10 mouse cellular contexts compared by ENCODE assay signal in the genomic region with DNA sequence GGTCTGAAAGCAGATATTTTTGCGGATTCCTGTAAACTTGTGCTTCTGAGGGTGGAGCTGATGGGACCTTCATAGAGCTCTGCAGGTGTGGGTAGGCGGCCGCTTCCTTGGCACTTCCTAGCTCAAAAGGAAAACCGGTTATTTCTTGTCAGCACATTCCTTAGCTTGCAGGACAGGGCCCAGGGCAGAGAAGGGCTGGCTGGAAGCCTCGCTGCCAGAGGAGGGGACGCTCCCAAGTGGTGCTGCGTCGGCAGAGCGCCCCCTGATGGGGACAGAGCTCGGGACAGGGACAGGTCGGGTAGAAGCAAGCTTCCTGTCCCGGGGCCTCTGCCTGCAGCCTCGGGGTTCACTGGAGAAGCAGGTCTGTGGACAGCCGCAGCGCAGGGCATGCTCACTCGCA. TPM values are rescaled to one million over a fixed set of nuclear protein-coding genes. Genes with fewer than 3 reads are reported as not detected.
DNase-seq lines count a peak whose midpoint lies in the region; ATAC-seq and TF ChIP-seq lines count a peak whose summit lies in the region.
"Had no signal": no experiment of that assay in that cellular context is flagged by ENCODE, and none has a peak within 500 bp of the region (broad histone marks: within the 10 kb centered on the region; RNA-seq: fewer than 3 reads in every experiment).

No protein-coding gene starts in this region.

- H3K36me3 ChIP-seq in heart, adult 2 months (ENCODE audit: control insufficient read depth, insufficient read depth, low read length) = peaks cover 6% of the 10 kb centered on the region
- no peaks in the 10 kb centered on the region for H3K36me3 ChIP-seq in intestine, embryonic 15.5 days
- H3K36me3 ChIP-seq in stomach, embryonic 15.5 days = no peaks in the 10 kb centered on the region

- no peak overlapping the region for H3K27ac ChIP-seq in heart, adult 2 months
- H3K27ac ChIP-seq in intestine, embryonic 15.5 days = no peak overlapping the region
- 0 out of 2 replicates have a peak overlapping the region, but pooled peaks have one; percentile 51 for H3K27ac ChIP-seq in stomach, embryonic 15.5 days

- no peaks in the 10 kb centered on the region for H3K79me2 ChIP-seq in heart, adult 2 months (replicated peaks; ENCODE audit: control insufficient read depth, insufficient read depth, low read length)

- intact Hi-C loops in heart, adult 2 months (cut with DNase I) = no loop called here

- peak; percentile 77 for ATAC-seq in intestine, embryonic 15.5 days
- peak; percentile 83 for ATAC-seq in stomach, embryonic 15.5 days (ENCODE audit: insufficient read depth, low FRiP score, low read depth)
- no peak for ATAC-seq in megakaryocyte-erythroid progenitor cell, adult 5-6 weeks (replicated peaks; ENCODE audit: low FRiP score, low TSS enrichment, poor library complexity, severe bottlenecking)

- 31% methylated on average over 16 of the region's 16 CpGs for WGBS in heart, adult 2 months
- 26% methylated on average over 16 of the region's 16 CpGs for WGBS in intestine, embryonic 15.5 days
- 29% methylated on average over 16 of the region's 16 CpGs for WGBS in lung, adult 2 months
- 24% methylated on average over 16 of the region's 16 CpGs for WGBS in stomach, embryonic 15.5 days

- no peaks in the 10 kb centered on the region for H3K27me3 ChIP-seq in heart, adult 2 months (ENCODE audit: control insufficient read depth, insufficient read depth, low read length)
- H3K27me3 ChIP-seq in intestine, embryonic 15.5 days (replicated peaks) = no peaks in the 10 kb centered on the region
- no peaks in the 10 kb centered on the region for H3K27me3 ChIP-seq in stomach, embryonic 15.5 days (replicated peaks)

- no peak for TF ChIP-seq EP300 in heart, adult 2 months (IDR thresholded peaks at IDR 0.05; ENCODE audit: insufficient read depth, low read depth, low read length)

- H3K9me3 ChIP-seq in intestine, embryonic 15.5 days = no peaks in the 10 kb centered on the region
- H3K9me3 ChIP-seq in stomach, embryonic 15.5 days = no peaks in the 10 kb centered on the region

- H3K4me1 ChIP-seq in heart, adult 2 months (ENCODE audit: control insufficient read depth, insufficient read depth, low read length) = peaks cover 8% of the 10 kb centered on the region
- H3K4me1 ChIP-seq in intestine, embryonic 15.5 days (replicated peaks) = peaks cover 11% of the 10 kb centered on the region
- H3K4me1 ChIP-seq in lung, adult 2 months (ENCODE audit: control insufficient read depth, insufficient read depth, low read length) = peaks cover 2% of the 10 kb centered on the region; the same call in 1 of the 2 replicates
- 0 out of 2 replicates have a peak, but pooled peaks cover 5% of the 10 kb centered on the region for H3K4me1 ChIP-seq in stomach, embryonic 15.5 days

- H3K4me2 ChIP-seq in intestine, embryonic 15.5 days (replicated peaks) = 0 out of 2 replicates have a peak overlapping the region, but pooled peaks have one; percentile 9
- no peak overlapping the region for H3K4me2 ChIP-seq in stomach, embryonic 15.5 days

- no peak overlapping the region for H3K9ac ChIP-seq in heart, adult 2 months (ENCODE audit: low read depth, low read length)
- no peak overlapping the region for H3K9ac ChIP-seq in intestine, embryonic 15.5 days
- H3K9ac ChIP-seq in stomach, embryonic 15.5 days = no peak overlapping the region

- no peak overlapping the region for H3K4me3 ChIP-seq in heart, adult 2 months
- no peak overlapping the region for H3K4me3 ChIP-seq in intestine, embryonic 15.5 days (replicated peaks)
- peak overlapping the region; percentile 39 for H3K4me3 ChIP-seq in lung, adult 2 months (replicated peaks; ENCODE audit: extremely low read depth, low read depth, low read length)
- H3K4me3 ChIP-seq in stomach, embryonic 15.5 days (replicated peaks) = no peak overlapping the region

- peak; percentile 28 to 39 for DNase-seq in heart, adult 2 months
- DNase-seq in heart, adult 9 months (ENCODE audit: low spot score in 2 of 2) = no peak
- peak; percentile 24 for DNase-seq in Muller cell, postnatal 12 days (ENCODE audit: inconsistent ontology term)
- DNase-seq in embryo, embryonic 9.5 days (ENCODE audit: extremely low spot score) = peak; percentile 53
- peak; percentile 62 for DNase-seq in lung, adult 2 months

- peak; percentile 51 for TF ChIP-seq CTCF in heart, adult 2 months (IDR thresholded peaks at IDR 0.05)
- 0 out of 2 replicates have a peak, but pooled peaks have one; percentile 28 for TF ChIP-seq CTCF in lung, adult 2 months (IDR thresholded peaks at IDR 0.05; ENCODE audit: insufficient read depth, low read length)

- TF ChIP-seq POLR2A in heart, adult 2 months (IDR thresholded peaks at IDR 0.05; ENCODE audit: insufficient read depth, low read depth, low read length) = no peak
- TF ChIP-seq POLR2A in lung, adult 2 months (IDR thresholded peaks at IDR 0.05; ENCODE audit: borderline replicate concordance, extremely low read depth, low read depth, low read length) = no peak

RNA-seq across cellular contexts. Expression of a gene that starts 6.2 kb away (rescaled TPM):
- not detected for total RNA-seq in heart, adult 2 months (2021)
- polyA plus RNA-seq in heart, adult 2 months (2012; rRNA removed) = not detected in 2 replicates
- polyA plus RNA-seq in intestine, embryonic 15.5 days (2015; fragmentation: Nextera tagmentation; extraction: Ambion mirVana) = 0.29 TPM in 1 of 2 replicates, not detected in the other
- not detected in 2 replicates for polyA plus RNA-seq in lung, adult 2 months (2012; rRNA removed)
- polyA plus RNA-seq in stomach, embryonic 15.5 days (2015; fragmentation: Nextera tagmentation; extraction: Ambion mirVana) = 0.28 and 0.30 TPM in 2 replicates
- not detected in 2 replicates for total RNA-seq in megakaryocyte-erythroid progenitor cell, adult 5-6 weeks (2014; fragmentation: Nextera tagmentation)
- total RNA-seq in megakaryocyte-erythroid progenitor cell, adult 5-6 weeks (2017) = not detected in 2 replicates
- polyA plus RNA-seq: large intestine, adult 2 months; spleen, adult 2 months had no signal

RNA-seq across cellular contexts. Expression of a gene that starts 28.1 kb away (rescaled TPM):
- 100 to 1,000 TPM in 1 of 2 experiments, 10 to 100 TPM in 1; 64.6 to 100 TPM for total RNA-seq in heart, adult 2 months (2021)
- 31.1 and 79.7 TPM in 2 replicates for polyA plus RNA-seq in heart, adult 2 months (2012; rRNA removed)
- polyA plus RNA-seq in intestine, embryonic 15.5 days (2015; fragmentation: Nextera tagmentation; extraction: Ambion mirVana) = 46.6 and 48.3 TPM in 2 replicates
- 23.1 and 36.9 TPM in 2 replicates for polyA plus RNA-seq in lung, adult 2 months (2012; rRNA removed)
- 54.9 and 56.1 TPM in 2 replicates for polyA plus RNA-seq in stomach, embryonic 15.5 days (2015; fragmentation: Nextera tagmentation; extraction: Ambion mirVana)
- total RNA-seq in megakaryocyte-erythroid progenitor cell, adult 5-6 weeks (2014; fragmentation: Nextera tagmentation) = 54.2 and 64.7 TPM in 2 replicates
- 50.1 and 93.1 TPM in 2 replicates for total RNA-seq in megakaryocyte-erythroid progenitor cell, adult 5-6 weeks (2017)

RNA-seq across cellular contexts. Expression of a gene that starts 32.3 kb away (rescaled TPM):
- 10 to 100 TPM; 46.9 to 56.5 TPM for total RNA-seq in heart, adult 2 months (2021)
- polyA plus RNA-seq in heart, adult 2 months (2012; rRNA removed) = 20.4 and 33.4 TPM in 2 replicates
- 5.1 and 5.7 TPM in 2 replicates for polyA plus RNA-seq in intestine, embryonic 15.5 days (2015; fragmentation: Nextera tagmentation; extraction: Ambion mirVana)
- polyA plus RNA-seq in lung, adult 2 months (2012; rRNA removed) = 2.8 and 3.9 TPM in 2 replicates
- polyA plus RNA-seq in stomach, embryonic 15.5 days (2015; fragmentation: Nextera tagmentation; extraction: Ambion mirVana) = 5.4 and 6.2 TPM in 2 replicates
- total RNA-seq in megakaryocyte-erythroid progenitor cell, adult 5-6 weeks (2014; fragmentation: Nextera tagmentation) = 5.8 and 5.9 TPM in 2 replicates
- total RNA-seq in megakaryocyte-erythroid progenitor cell, adult 5-6 weeks (2017) = 5.1 and 16.0 TPM in 2 replicates

RNA-seq across cellular contexts. Expression of a gene that starts 47.8 kb away (rescaled TPM):
- 1 to 10 TPM; 4.7 to 5.9 TPM for total RNA-seq in heart, adult 2 months (2021)
- polyA plus RNA-seq in heart, adult 2 months (2012; rRNA removed) = 2.6 and 4.1 TPM in 2 replicates
- polyA plus RNA-seq in intestine, embryonic 15.5 days (2015; fragmentation: Nextera tagmentation; extraction: Ambion mirVana) = 2.8 and 3.4 TPM in 2 replicates
- 2.3 and 4.0 TPM in 2 replicates for polyA plus RNA-seq in lung, adult 2 months (2012; rRNA removed)
- 4.0 and 4.6 TPM in 2 replicates for polyA plus RNA-seq in stomach, embryonic 15.5 days (2015; fragmentation: Nextera tagmentation; extraction: Ambion mirVana)
- total RNA-seq in megakaryocyte-erythroid progenitor cell, adult 5-6 weeks (2014; fragmentation: Nextera tagmentation) = 2.2 and 3.2 TPM in 2 replicates
- 3.2 and 3.8 TPM in 2 replicates for total RNA-seq in megakaryocyte-erythroid progenitor cell, adult 5-6 weeks (2017)

Comparison
In these comparisons a context has a peak if more than half of its experiments do, and no peak if none do; other contexts are left out.
1. DNase-seq: peak in heart, adult 2 months (2 of 2), Muller cell, postnatal 12 days (single experiment), embryo, embryonic 9.5 days (single experiment) and lung, adult 2 months (single experiment); none in heart, adult 9 months (0 of 2).